ENCODE assay signal across 27 mouse cellular contexts in genomic region chr10:88492658-88493057, GRCm38 (mm10). TPM values are rescaled to one million over a fixed set of nuclear protein-coding genes. Genes with fewer than 3 reads are reported as not detected.
DNase-seq lines count a peak whose midpoint lies in the region; ATAC-seq and TF ChIP-seq lines count a peak whose summit lies in the region.
"Had no signal": no experiment of that assay in that cellular context is flagged by ENCODE, and none has a peak within 500 bp of the region (broad histone marks: within the 10 kb centered on the region; RNA-seq: fewer than 3 reads in every experiment).

No protein-coding gene starts in this region.

- DNase-seq in kidney, adult 2 months = no peak
- no peak for DNase-seq in kidney, adult 8-10 months
- no peak for DNase-seq in left cerebral cortex, adult 18-20 months (ENCODE audit: low spot score in 2 of 2)
- no peak for DNase-seq in thymus, postnatal 10 days (ENCODE audit: low spot score in 2 of 2)
- no peak for DNase-seq in lung, postnatal 10 days
- DNase-seq: adrenal gland, adult 8-10 months; adrenal gland, postnatal 25 days; cerebellum, adult 18-20 months; cerebellum, adult 9-10 months; cerebellum, postnatal 14 days; forebrain, postnatal 0 days; gastrocnemius, adult 2 months; gastrocnemius, postnatal 14 days; heart, adult 18-20 months; heart, postnatal 14 days had no signal

- H3K36me3 ChIP-seq in kidney, adult 2 months (ENCODE audit: control insufficient read depth, insufficient read depth, low read length) = peaks cover 3% of the 10 kb centered on the region; the same call in 1 of the 2 replicates
- H3K36me3 ChIP-seq: embryonic facial prominence, embryonic 12.5 days; embryonic facial prominence, embryonic 15.5 days; heart, embryonic 10.5 days; hindbrain, embryonic 12.5 days; hindbrain, embryonic 15.5 days had no signal

- H3K4me1 ChIP-seq in kidney, adult 2 months (ENCODE audit: control insufficient read depth, insufficient read depth, low read length) = peaks cover 32% of the 10 kb centered on the region; the same call in 1 of the 2 replicates
- H3K4me1 ChIP-seq: embryonic facial prominence, embryonic 15.5 days; heart, embryonic 13.5 days; hindbrain, embryonic 15.5 days had no signal

- TF ChIP-seq CTCF in kidney, adult 2 months (conservative IDR thresholded peaks at IDR 0.05; ENCODE audit: insufficient read depth, insufficient read length, low read depth, low read length) = no peak

- peak; percentile 37; the same call in 1 of the 2 replicates for ATAC-seq in common myeloid progenitor, adult 5-6 weeks (replicated peaks; ENCODE audit: low read depth, poor library complexity, severe bottlenecking)
- peak; percentile 42 for ATAC-seq in megakaryocyte progenitor cell, adult 5-6 weeks (replicated peaks; ENCODE audit: poor library complexity)
- ATAC-seq: activated CD4-positive, CD25-positive, alpha-beta regulatory T cell, adult 4 months; CD4-positive, CD25-positive, alpha-beta regulatory T cell, adult 4 months; forebrain, embryonic 14.5 days; forebrain, postnatal 0 days had no signal

- TF ChIP-seq POLR2A in kidney, adult 2 months (IDR thresholded peaks at IDR 0.05; ENCODE audit: low read depth, low read length) = no peak

- H3K4me3 ChIP-seq in kidney, adult 2 months (ENCODE audit: insufficient read depth, low read depth, low read length) = no peak overlapping the region
- H3K4me3 ChIP-seq: embryonic facial prominence, embryonic 12.5 days; embryonic facial prominence, embryonic 15.5 days; gastrocnemius, adult 2 months; heart, embryonic 10.5 days; heart, embryonic 13.5 days; hindbrain, embryonic 12.5 days; hindbrain, embryonic 15.5 days had no signal

- no peaks in the 10 kb centered on the region for H3K27me3 ChIP-seq in kidney, adult 2 months (replicated peaks; ENCODE audit: control insufficient read depth, insufficient read depth, low read length)
- H3K27me3 ChIP-seq: embryonic facial prominence, embryonic 12.5 days; embryonic facial prominence, embryonic 15.5 days; heart, embryonic 13.5 days; hindbrain, embryonic 12.5 days; hindbrain, embryonic 15.5 days had no signal

- 0 out of 2 replicates have a peak overlapping the region, but pooled peaks have one; percentile 14 for H3K27ac ChIP-seq in kidney, adult 2 months (ENCODE audit: insufficient read depth, low read depth, low read length)
- H3K27ac ChIP-seq: embryonic facial prominence, embryonic 12.5 days; embryonic facial prominence, embryonic 15.5 days; gastrocnemius, adult 2 months; heart, embryonic 10.5 days; heart, embryonic 13.5 days; hindbrain, embryonic 12.5 days; hindbrain, embryonic 15.5 days had no signal

- 46% methylated on average over 8 of the region's 8 CpGs for WGBS in kidney, adult 2 months

RNA-seq across cellular contexts. Expression of gene Chpt1, which starts 11.2 kb away (rescaled TPM):
- 524 and 550 TPM in 2 replicates for polyA plus RNA-seq in kidney, adult 2 months (2012; rRNA removed)
- 10.1 and 12.1 TPM in 2 replicates for total RNA-seq in common myeloid progenitor, adult 5-6 weeks (2017)
- 26.2 and 32.4 TPM in 2 replicates for total RNA-seq in megakaryocyte progenitor cell, adult 5-6 weeks (2015)
- 22.4 and 22.9 TPM in 2 replicates for total RNA-seq in megakaryocyte progenitor cell, adult 5-6 weeks (2017)
- 10 to 100 TPM; 37.1 to 39.7 TPM for total RNA-seq in left cerebral cortex, adult 18-20 months (2021)

RNA-seq across cellular contexts. Expression of gene Sycp3, which starts 33.3 kb away (rescaled TPM):
- polyA plus RNA-seq in kidney, adult 2 months (2012; rRNA removed) = not detected in 2 replicates
- not detected in 2 replicates for total RNA-seq in common myeloid progenitor, adult 5-6 weeks (2017)
- total RNA-seq in megakaryocyte progenitor cell, adult 5-6 weeks (2015) = not detected in 2 replicates
- not detected in 2 replicates for total RNA-seq in megakaryocyte progenitor cell, adult 5-6 weeks (2017)
- under 1 TPM; 0.58 to 0.70 TPM for total RNA-seq in left cerebral cortex, adult 18-20 months (2021)
- total RNA-seq: gastrocnemius, adult 2 months; gastrocnemius, postnatal 14 days; heart, postnatal 14 days had no signal
- polyA plus RNA-seq: activated CD4-positive, CD25-positive, alpha-beta regulatory T cell, adult 4 months; C2C12; CD4-positive, CD25-positive, alpha-beta regulatory T cell, adult 4 months; embryonic facial prominence, embryonic 15.5 days; forebrain, embryonic 14.5 days; hindbrain, embryonic 12.5 days had no signal
